In the genomic region with DNA sequence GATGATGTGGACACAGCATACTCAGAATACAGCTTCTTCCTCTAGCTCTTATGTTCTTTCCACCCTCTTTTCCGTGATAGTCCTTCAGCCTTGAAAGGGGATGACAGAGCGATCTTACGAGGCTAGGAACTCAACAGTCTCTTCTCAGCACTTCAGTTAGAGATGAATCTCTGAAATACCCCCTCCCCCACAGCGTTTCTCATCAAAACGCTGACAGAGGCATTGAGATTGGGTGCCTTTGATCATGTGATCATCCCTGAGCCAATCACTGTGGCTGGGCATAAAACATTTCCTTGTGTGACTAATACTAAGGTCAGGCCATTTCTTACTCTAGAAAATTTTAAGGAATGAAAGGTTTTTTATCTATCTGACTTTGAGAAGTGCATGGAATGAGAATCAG, we compare ENCODE assay signal across 18 mouse cellular contexts. TPM values are rescaled to one million over a fixed set of nuclear protein-coding genes. Genes with fewer than 3 reads are reported as not detected.
DNase-seq lines count a peak whose midpoint lies in the region; ATAC-seq and TF ChIP-seq lines count a peak whose summit lies in the region.
"Had no signal": no experiment of that assay in that cellular context is flagged by ENCODE, and none has a peak within 500 bp of the region (broad histone marks: within the 10 kb centered on the region; RNA-seq: fewer than 3 reads in every experiment).

No protein-coding gene starts in this region.

- TF ChIP-seq POLR2A in brain, embryonic 14.5 days (IDR thresholded peaks at IDR 0.05; ENCODE audit: borderline replicate concordance, extremely low read depth, insufficient read depth, insufficient read length, poor library complexity, severe bottlenecking) = no peak

- 63% methylated on average over 5 of the region's 5 CpGs for WGBS in hindbrain, embryonic 15.5 days
- 56% methylated on average over 5 of the region's 5 CpGs for WGBS in hindbrain, embryonic 11.5 days

- ATAC-seq in hindbrain, embryonic 15.5 days (ENCODE audit: low FRiP score, low read depth) = no peak
- ATAC-seq in hindbrain, embryonic 11.5 days (ENCODE audit: low FRiP score) = no peak
- ATAC-seq: liver, embryonic 12.5 days; Patski had no signal

- no peak overlapping the region for H3K9ac ChIP-seq in hindbrain, embryonic 15.5 days
- no peak overlapping the region for H3K9ac ChIP-seq in hindbrain, embryonic 11.5 days (ENCODE audit: low read depth, low read length)
- H3K9ac ChIP-seq: liver, embryonic 12.5 days had no signal

- no peaks in the 10 kb centered on the region for H3K4me1 ChIP-seq in hindbrain, embryonic 15.5 days (replicated peaks)
- H3K4me1 ChIP-seq in hindbrain, embryonic 11.5 days (replicated peaks; ENCODE audit: control insufficient read depth, insufficient read depth, low read length) = no peaks in the 10 kb centered on the region
- H3K4me1 ChIP-seq: liver, embryonic 12.5 days had no signal

- peak overlapping the region; percentile 26; the same call in 1 of the 2 replicates for H3K4me2 ChIP-seq in hindbrain, embryonic 15.5 days
- no peak overlapping the region for H3K4me2 ChIP-seq in hindbrain, embryonic 11.5 days (replicated peaks; ENCODE audit: low read depth, low read length)
- H3K4me2 ChIP-seq: liver, embryonic 12.5 days had no signal

- no peak for TF ChIP-seq CTCF in brain, embryonic 14.5 days (IDR thresholded peaks at IDR 0.05; ENCODE audit: borderline replicate concordance, extremely low read depth, insufficient read depth, insufficient read length)

- H3K36me3 ChIP-seq in hindbrain, embryonic 15.5 days = no peaks in the 10 kb centered on the region
- no peaks in the 10 kb centered on the region for H3K36me3 ChIP-seq in hindbrain, embryonic 11.5 days (ENCODE audit: control insufficient read depth, insufficient read depth, low read length)
- H3K36me3 ChIP-seq: liver, embryonic 12.5 days had no signal

- H3K27me3 ChIP-seq in hindbrain, embryonic 15.5 days = no peaks in the 10 kb centered on the region
- H3K27me3 ChIP-seq in hindbrain, embryonic 11.5 days (ENCODE audit: control insufficient read depth, insufficient read depth, low read length) = no peaks in the 10 kb centered on the region
- H3K27me3 ChIP-seq: liver, embryonic 12.5 days; Patski had no signal

- 0 out of 2 replicates have a peak overlapping the region, but pooled peaks have one; percentile 11 for H3K4me3 ChIP-seq in hindbrain, embryonic 15.5 days
- H3K4me3 ChIP-seq in hindbrain, embryonic 11.5 days (ENCODE audit: low read depth, low read length) = no peak overlapping the region
- H3K4me3 ChIP-seq: liver, embryonic 12.5 days had no signal

- peak; percentile 64 for DNase-seq in adrenal gland, adult 2 months
- no peak for DNase-seq in adrenal gland, postnatal 4 days (ENCODE audit: low spot score in 2 of 2)
- no peak for DNase-seq in hindbrain, embryonic 11.5 days (ENCODE audit: low spot score)
- peak; percentile 64 for DNase-seq in brain, embryonic 14.5 days (ENCODE audit: low read depth)
- peak; percentile 12 for DNase-seq in neural tube, embryonic 10.5 days (ENCODE audit: extremely low spot score, low spot score)
- no peak for DNase-seq in urinary bladder, postnatal 14 days (ENCODE audit: low spot score)
- no peak for DNase-seq in gastrocnemius, adult 18-20 months (ENCODE audit: low spot score)
- DNase-seq: heart, adult 18-20 months; heart, postnatal 14 days; kidney, adult 11 months; kidney, postnatal 4 days; lung, postnatal 14 days; spleen, adult 18-20 months; thymus, adult 18-20 months had no signal

- no peaks in the 10 kb centered on the region for H3K9me3 ChIP-seq in hindbrain, embryonic 15.5 days
- no peaks in the 10 kb centered on the region for H3K9me3 ChIP-seq in hindbrain, embryonic 11.5 days (ENCODE audit: control insufficient read depth, low read length)
- H3K9me3 ChIP-seq: liver, embryonic 12.5 days had no signal

- no peak overlapping the region for H3K27ac ChIP-seq in hindbrain, embryonic 15.5 days (replicated peaks)
- H3K27ac ChIP-seq in hindbrain, embryonic 11.5 days (ENCODE audit: low read depth, low read length) = no peak overlapping the region
- H3K27ac ChIP-seq: liver, embryonic 12.5 days had no signal

RNA-seq across cellular contexts. Expression of gene Pthlh, which starts 20.3 kb away (rescaled TPM):
- under 1 TPM in 1 of 2 experiments, not detected in 1; 0.93 TPM for total RNA-seq in adrenal gland, adult 2 months (2021)
- 0.27 and 0.55 TPM in 2 replicates for polyA plus RNA-seq in adrenal gland, adult 2 months (2012; rRNA removed)
- 1 to 10 TPM in 1 of 2 experiments, under 1 TPM in 1; 0.45 to 1.0 TPM for total RNA-seq in adrenal gland, postnatal 4 days (2021)
- polyA plus RNA-seq in hindbrain, embryonic 15.5 days (2015; fragmentation: Nextera tagmentation; extraction: Ambion mirVana) = 3.9 and 4.0 TPM in 2 replicates
- polyA plus RNA-seq in hindbrain, embryonic 11.5 days (2014; fragmentation: Nextera tagmentation; extraction: Ambion mirVana) = 5.6 and 7.4 TPM in 2 replicates
- polyA plus RNA-seq in brain, embryonic 14.5 days (2012; rRNA removed) = 1.6 and 3.2 TPM in 2 replicates
- 1 to 10 TPM in 1 of 2 experiments, under 1 TPM in 1; 0.64 to 2.6 TPM for total RNA-seq in gastrocnemius, adult 18-20 months (2021)
- total RNA-seq: common myeloid progenitor, adult 5-6 weeks had no signal

Comparison
In these comparisons a context has a peak if more than half of its experiments do, and no peak if none do; other contexts are left out.
1. DNase-seq: peak in adrenal gland, adult 2 months (single experiment), brain, embryonic 14.5 days (single experiment) and neural tube, embryonic 10.5 days (single experiment); none in adrenal gland, postnatal 4 days (0 of 2), hindbrain, embryonic 11.5 days (single experiment), urinary bladder, postnatal 14 days (single experiment) and gastrocnemius, adult 18-20 months (single experiment).